Mouse (Mus musculus) midbrain, embryonic 10.5 days (tissue): ENCODE measurements around the gene Cdhr3. TPM values are rescaled to one million over a fixed set of nuclear protein-coding genes. Genes with fewer than 3 reads are reported as not detected.
"Not testable (repeated sequence)": the region's sequence is repeated elsewhere in the genome, so short reads cannot be mapped to it uniquely, and the experiment has no call there.

ENCODE experiments used
- DNase-seq: peaks from one replicate; pipeline ENCODE4 v3.0.0-alpha.2; 2017; ENCODE audit warnings: low spot score
- H3K27ac ChIP-seq: fragments of 300-500 bp; sonication (generic); replicated peaks from 2 replicates; pipeline ENCODE4 v1.5.1; 2016; ENCODE audit warnings: mild to moderate bottlenecking
- H3K27me3 ChIP-seq: fragments of 300-500 bp; sonication (generic); 2 replicates; pipeline ENCODE4 v1.6.1; 2016; ENCODE audit warnings: low read depth, mild to moderate bottlenecking; ENCODE audit not compliant: poor library complexity, severe bottlenecking
- H3K36me3 ChIP-seq: fragments of 300-500 bp; sonication (generic); 2 replicates; pipeline ENCODE4 v1.6.1; 2016; ENCODE audit warnings: mild to moderate bottlenecking, moderate library complexity
- H3K4me1 ChIP-seq: fragments of 300-500 bp; sonication (generic); 2 replicates; pipeline ENCODE4 v1.6.1; 2016
- H3K4me3 ChIP-seq: fragments of 300-500 bp; sonication (generic); 2 replicates; pipeline ENCODE4 v1.5.1; 2016; ENCODE audit warnings: mild to moderate bottlenecking, moderate library complexity
- H3K9me3 ChIP-seq: fragments of 300-500 bp; sonication (generic); replicated peaks from 2 replicates; pipeline ENCODE4 v1.6.1; 2016; ENCODE audit warnings: mild to moderate bottlenecking
- WGBS: fragments of 180-500 bp; shearing (Covaris S2); methylation state at CpG from one replicate; pipeline ENCODE4 v1.1.7; 2016; 5-methylcytosine and 5-hydroxymethylcytosine counted together
- polyA plus RNA-seq: library from polyadenylated mRNA; unstranded; fragments of >200 nt; fragmentation: Nextera tagmentation; extraction: Ambion mirVana; gene quantifications from 2 replicates; pipeline ENCODE4 v1.2.1, GENCODE M21; 2016

Gene Cdhr3
- polyA plus RNA-seq, 1 experiment from 2014 or later: not detected

DNA sequence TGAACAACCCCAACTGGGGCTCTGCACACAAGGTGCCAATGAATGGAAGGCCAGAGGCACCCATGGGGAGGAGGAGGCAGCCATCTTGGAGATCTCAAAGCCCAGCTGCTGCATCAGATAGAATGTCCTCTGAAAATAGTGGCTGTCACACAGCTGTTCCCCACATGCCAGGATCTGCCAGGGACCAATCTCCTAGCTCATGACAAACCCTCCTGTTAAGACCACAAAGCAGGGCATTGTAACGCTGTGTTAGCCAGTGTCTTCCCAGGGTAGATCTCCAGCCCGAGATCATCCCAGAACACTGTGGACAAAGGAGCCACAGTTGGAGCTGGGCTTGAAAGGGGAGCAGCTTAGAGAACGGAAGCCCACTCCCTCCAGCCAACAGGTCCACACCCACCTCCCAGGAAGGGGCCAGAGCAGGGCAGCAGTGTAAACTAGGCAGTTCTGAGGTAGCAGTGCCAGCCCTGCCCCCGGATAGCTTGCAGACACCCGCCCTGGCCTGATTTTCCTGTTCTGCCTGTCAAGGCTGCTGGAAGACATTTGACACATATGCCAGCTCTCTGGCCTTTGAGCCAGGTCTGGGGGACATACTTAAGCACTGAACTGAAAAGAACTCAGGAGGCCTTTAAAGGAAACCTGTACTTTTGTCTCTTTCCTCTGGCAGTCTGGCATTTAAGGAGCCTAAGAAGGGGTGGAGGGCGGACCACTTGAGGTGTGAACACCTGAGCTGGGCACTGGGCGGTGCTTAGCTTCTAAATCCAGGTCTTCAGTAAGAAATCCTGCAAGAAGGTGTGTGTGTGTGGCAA lies 84.2 kb downstream of the Cdhr3 start:
- H3K9me3 ChIP-seq: no peaks in the 10 kb centered on the region
- peaks cover 13% of the 10 kb centered on the region for H3K4me1 ChIP-seq
- no peaks in the 10 kb centered on the region for H3K36me3 ChIP-seq
- peak overlapping the region; percentile 15 for H3K27ac ChIP-seq
- no peaks in the 10 kb centered on the region for H3K27me3 ChIP-seq
- WGBS: 50% methylated on average over 7 of the region's 7 CpGs
- DNase-seq: no peak
- no peak overlapping the region for H3K4me3 ChIP-seq

GRCm38 (mm10) chr12:33007176-33007575 lies 85.5 kb downstream of the Cdhr3 start:
- no peak for DNase-seq
- WGBS: 86% methylated on average over 2 of the region's 2 CpGs
- no peaks in the 10 kb centered on the region for H3K27me3 ChIP-seq
- H3K9me3 ChIP-seq: no peaks in the 10 kb centered on the region
- peaks cover 18% of the 10 kb centered on the region for H3K4me1 ChIP-seq
- H3K27ac ChIP-seq: no peak overlapping the region
- H3K36me3 ChIP-seq: no peaks in the 10 kb centered on the region
- H3K4me3 ChIP-seq: no peak overlapping the region

GRCm38 (mm10) chr12:33005858-33006257 lies 86.8 kb downstream of the Cdhr3 start:
- H3K4me3 ChIP-seq: no peak overlapping the region
- WGBS: 85% methylated on average over 5 of the region's 5 CpGs
- no peaks in the 10 kb centered on the region for H3K36me3 ChIP-seq

DNA sequence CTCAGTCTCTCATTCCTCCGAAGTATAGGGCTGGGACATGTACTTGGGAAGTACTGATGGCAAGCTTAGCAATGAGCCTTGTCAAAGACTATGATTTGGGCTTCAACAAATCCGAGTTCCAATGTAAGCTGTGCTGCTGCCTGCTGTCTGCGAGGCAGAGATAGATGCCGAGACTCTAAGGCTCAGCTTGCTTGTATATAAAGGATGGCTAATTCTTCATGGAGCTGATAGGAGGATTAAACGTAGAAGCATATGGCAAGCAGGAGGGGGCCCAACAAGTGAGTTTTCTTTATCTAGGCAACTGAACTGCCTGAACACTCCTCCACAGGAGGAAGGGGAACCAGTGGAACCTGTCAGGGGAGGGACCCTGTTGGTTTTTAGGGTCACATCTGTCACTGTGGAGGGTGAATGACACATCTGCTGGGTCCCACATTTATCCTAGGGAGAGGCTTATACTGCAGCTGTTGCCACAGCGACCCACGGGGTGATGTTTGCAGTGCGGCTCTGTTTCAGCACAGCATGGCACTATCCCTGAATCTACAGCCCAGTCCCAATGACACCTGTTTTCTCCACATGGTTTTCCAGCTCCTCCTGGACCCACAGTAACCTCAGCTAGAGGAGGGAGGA lies 89.2 kb downstream of the Cdhr3 start:
- Histone ChIP-seq H3K27ac (0 out of 2 replicates have a peak overlapping the region, but pooled peaks have one; percentile 17), H3K27me3 (no peaks in the 10 kb centered on the region), H3K36me3 (no peaks in the 10 kb centered on the region), H3K4me3 (no peak overlapping the region), H3K9me3 (no peaks in the 10 kb centered on the region), H3K4me1 (peaks cover 18% of the 10 kb centered on the region)
- 62% methylated on average over 8 of the region's 8 CpGs for WGBS
- DNase-seq: no peak

More at GRCm38 (mm10) chr12:33005858-33006257, 86.8 kb downstream of the Cdhr3 start:
- no peaks in the 10 kb centered on the region for H3K9me3 ChIP-seq
- H3K27ac ChIP-seq: no peak overlapping the region
- DNase-seq: no peak
- no peaks in the 10 kb centered on the region for H3K27me3 ChIP-seq
- peaks cover 18% of the 10 kb centered on the region for H3K4me1 ChIP-seq

- no peaks in the 10 kb centered on the region for H3K27me3 ChIP-seq
- peak; percentile 3 for DNase-seq
- H3K4me1 ChIP-seq: peaks cover 14% of the 10 kb centered on the region
- H3K27ac ChIP-seq: no peak overlapping the region
- WGBS: 75% methylated on average over 4 of the region's 4 CpGs
- no peaks in the 10 kb centered on the region for H3K36me3 ChIP-seq
- no peaks in the 10 kb centered on the region for H3K9me3 ChIP-seq
- H3K4me3 ChIP-seq: no peak overlapping the region
Observed at GRCm38 (mm10) chr12:33000402-33000801, 92.3 kb downstream of the Cdhr3 start.

- not testable (repeated sequence) for H3K36me3 ChIP-seq, H3K27ac ChIP-seq, H3K9me3 ChIP-seq, H3K27me3 ChIP-seq, H3K4me3 ChIP-seq
- peak; percentile 6 for DNase-seq
- 46% methylated on average over 3 of the region's 3 CpGs for WGBS
- peaks cover 14% of the 10 kb centered on the region for H3K4me1 ChIP-seq
Observed at GRCm38 (mm10) chr12:32999778-33000177, 92.9 kb downstream of the Cdhr3 start.

GRCm38 (mm10) chr12:32998766-32999165 lies 93.9 kb downstream of the Cdhr3 start:
- DNase-seq: peak; percentile 7
- Histone ChIP-seq H3K27me3 (no peaks in the 10 kb centered on the region), H3K27ac (no peak overlapping the region), H3K36me3 (no peaks in the 10 kb centered on the region), H3K4me1 (peaks cover 13% of the 10 kb centered on the region), H3K4me3 (no peak overlapping the region), H3K9me3 (no peaks in the 10 kb centered on the region)
- WGBS: 75% methylated on average over 5 of the region's 5 CpGs

- WGBS: 82% methylated on average over 4 of the region's 4 CpGs
- no peaks in the 10 kb centered on the region for H3K36me3 ChIP-seq
- no peak overlapping the region for H3K27ac ChIP-seq
- H3K27me3 ChIP-seq: no peaks in the 10 kb centered on the region
- peaks cover 5% of the 10 kb centered on the region; the same call in 1 of the 2 replicates for H3K4me1 ChIP-seq
- peak; percentile 9 for DNase-seq
- H3K4me3 ChIP-seq: no peak overlapping the region
- no peaks in the 10 kb centered on the region for H3K9me3 ChIP-seq
Observed at GRCm38 (mm10) chr12:32995081-32995834, 97.4 kb downstream of the Cdhr3 start.

DNA sequence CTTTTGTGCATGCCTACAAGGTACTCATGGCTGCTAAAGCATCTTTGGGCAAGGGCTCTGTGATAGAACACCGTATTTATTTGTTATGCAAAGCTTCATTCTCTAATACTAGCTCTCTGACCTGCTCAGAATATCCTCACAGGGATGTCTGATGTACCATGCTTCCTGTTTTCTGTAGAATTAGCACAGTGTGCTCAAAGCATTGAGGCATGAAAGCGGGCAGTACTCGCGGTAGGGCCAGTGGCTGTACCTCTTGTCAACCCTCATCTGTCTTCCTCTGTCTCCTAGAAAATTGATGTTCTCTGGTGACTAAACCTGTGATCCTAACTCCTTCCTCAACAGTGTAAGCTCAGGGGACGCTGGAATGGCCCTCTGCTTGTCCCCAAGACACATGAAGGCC lies 98.6 kb downstream of the Cdhr3 start:
- no peak overlapping the region for H3K27ac ChIP-seq
- DNase-seq: peak; percentile 9
- 91% methylated on average over 5 of the region's 5 CpGs for WGBS
- H3K4me3 ChIP-seq: no peak overlapping the region
- no peaks in the 10 kb centered on the region for H3K27me3 ChIP-seq
- H3K36me3 ChIP-seq: no peaks in the 10 kb centered on the region
- no peaks in the 10 kb centered on the region for H3K9me3 ChIP-seq
- H3K4me1 ChIP-seq: no peaks in the 10 kb centered on the region

DNA sequence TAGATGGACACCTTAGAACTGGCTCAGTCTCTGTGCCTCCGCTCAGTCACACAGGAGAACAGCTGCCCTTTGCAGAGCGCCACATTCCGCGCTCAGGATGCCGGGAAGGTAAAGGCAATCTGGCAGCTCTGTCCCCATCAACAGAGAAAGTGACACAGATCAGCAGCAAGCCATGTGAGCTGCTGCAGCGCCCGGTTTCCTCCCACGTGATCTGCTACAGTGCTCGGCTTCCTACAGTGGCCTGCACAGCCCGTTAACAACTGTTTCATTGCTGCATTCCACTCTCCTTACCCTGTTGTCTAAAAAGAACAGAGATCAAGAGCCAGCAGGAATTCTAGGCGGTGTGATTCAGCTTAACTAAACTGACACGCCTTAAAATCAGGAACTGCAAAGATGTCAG lies 102.9 kb downstream of the Cdhr3 start:
- Histone ChIP-seq H3K27ac (no peak overlapping the region), H3K27me3 (no peaks in the 10 kb centered on the region), H3K4me1 (no peaks in the 10 kb centered on the region), H3K4me3 (no peak overlapping the region), H3K9me3 (no peaks in the 10 kb centered on the region), H3K36me3 (no peaks in the 10 kb centered on the region)
- 72% methylated on average over 12 of the region's 12 CpGs for whole genome bisulfite sequencing
- DNase-seq: peak; percentile 11

DNA sequence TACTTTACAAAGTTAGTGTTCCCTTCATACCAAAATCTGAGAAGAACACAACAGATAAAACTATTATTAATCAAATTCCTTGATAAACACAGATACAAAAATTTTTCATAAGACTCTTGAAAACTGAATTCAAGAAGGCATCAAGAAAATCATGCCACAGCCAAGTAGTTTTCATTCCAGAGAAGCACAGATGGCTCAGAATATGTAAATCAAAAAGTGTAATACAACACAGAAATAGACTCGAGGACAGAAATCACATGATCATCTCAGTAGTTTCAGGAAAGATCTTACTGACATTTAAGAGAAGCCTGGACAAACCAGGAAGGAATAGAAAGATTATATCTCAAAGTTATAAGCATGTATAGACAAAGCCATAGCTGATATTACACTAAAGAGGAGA lies 106.4 kb downstream of the Cdhr3 start:
- H3K9me3 ChIP-seq: no peaks in the 10 kb centered on the region
- no peaks in the 10 kb centered on the region for H3K4me1 ChIP-seq
- H3K27ac ChIP-seq: no peak overlapping the region
- no peaks in the 10 kb centered on the region for H3K36me3 ChIP-seq
- H3K4me3 ChIP-seq: no peak overlapping the region
- no peak for DNase-seq
- 86% methylated on average over 1 of the region's 1 CpGs for WGBS
- no peaks in the 10 kb centered on the region for H3K27me3 ChIP-seq
